Mouse (Mus musculus): Measurements from ENCODE around the gene Acy3. TPM values are rescaled to one million over a fixed set of nuclear protein-coding genes. Genes with fewer than 3 reads are reported as not detected.

The Acy3 gene
- total and polyA plus RNA-seq, 3 experiments = 0.25 to 0.83 TPM; not detected in 1

DNA sequence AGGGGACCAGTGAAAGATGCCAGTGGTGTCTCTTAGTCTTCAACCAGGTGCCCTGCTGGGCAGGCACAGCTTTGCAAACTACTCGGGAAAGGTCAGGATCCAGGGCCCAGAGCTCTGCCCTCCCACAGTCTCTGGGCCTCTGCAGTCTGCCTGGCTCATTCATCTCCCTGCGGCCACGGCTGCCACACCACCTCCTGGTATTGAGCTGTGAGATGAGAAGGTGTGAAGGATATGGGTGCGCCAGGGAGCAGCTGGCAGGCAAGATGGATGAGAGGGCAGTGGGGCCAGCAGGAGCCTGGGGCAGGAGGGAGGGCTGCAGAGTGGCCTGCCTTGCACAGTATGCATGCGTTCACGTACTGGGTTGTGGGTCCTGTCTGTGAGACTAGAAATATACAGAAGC, 4.4 kb downstream of the Acy3 start:
- Histone ChIP-seq H3K36me3 (replicated peaks in 1 of 2; ENCODE audit: control insufficient read depth in 1 of 2, insufficient read depth in 1 of 2, low read length in 1 of 2) (no peaks in the 10 kb centered on the region), H3K4me3 (replicated peaks in 1 of 3; ENCODE audit: low read depth in 2 of 3, low read length in 2 of 3, poor library complexity in 1 of 3) (no peak overlapping the region), H3K9me3 (replicated peaks; ENCODE audit: low read length) (peaks cover 7% of the 10 kb centered on the region), H3K27ac (ENCODE audit: insufficient read depth, low read depth) (no peak overlapping the region), H3K9ac (ENCODE audit: insufficient read depth, low read depth) (no peak overlapping the region), H3K27me3 (replicated peaks) (peaks cover 53% of the 10 kb centered on the region), H3K4me2 (ENCODE audit: insufficient read depth, low read depth, poor library complexity, severe bottlenecking) (no peak overlapping the region), H3K4me1 (ENCODE audit: control insufficient read depth in 1 of 2, insufficient read depth in 2 of 2) (peaks cover 0 to 6% of the 10 kb centered on the region in 2 experiments; a peak in 2 of 4 replicates), H3K79me2 (replicated peaks; ENCODE audit: control insufficient read depth, extremely low read depth, insufficient read depth, poor library complexity, severe bottlenecking) (no peaks in the 10 kb centered on the region)
- no peak for TF ChIP-seq SIN3A (IDR thresholded peaks at IDR 0.05; ENCODE audit: low read length)
- no peak for TF ChIP-seq UBTF (IDR thresholded peaks at IDR 0.05; ENCODE audit: low read depth, low read length)
- TF ChIP-seq MAFK (IDR thresholded peaks at IDR 0.05; ENCODE audit: insufficient replicate concordance, low read length) = no peak
- TF ChIP-seq ETS1 (conservative IDR thresholded peaks at IDR 0.05; ENCODE audit: low read depth, low read length) = no peak
- TF ChIP-seq ZNF384 (IDR thresholded peaks at IDR 0.05; ENCODE audit: low read depth, low read length) = no peak
- no peak for TF ChIP-seq NELFE (IDR thresholded peaks at IDR 0.05; ENCODE audit: low read depth, low read length)
- TF ChIP-seq BHLHE40 (IDR thresholded peaks at IDR 0.05; ENCODE audit: low read depth, low read length) = no peak
- no peak for TF ChIP-seq E2F4 (IDR thresholded peaks at IDR 0.05; ENCODE audit: insufficient replicate concordance, low read depth, low read length)
- dilution Hi-C loops (cut with MboI; ENCODE audit: extremely low pct_ligation_motif_present, extremely low pct_unique_long_range_greater_than_20kb, low sequenced_read_pairs) = no loop called here
- in situ Hi-C loops (cut with MboI; ENCODE audit: low pct_ligation_motif_present, low pct_unique_long_range_greater_than_20kb, low sequenced_read_pairs) = no loop called here
- no peak for DNase-seq (ENCODE audit: extremely low read depth)

DNA sequence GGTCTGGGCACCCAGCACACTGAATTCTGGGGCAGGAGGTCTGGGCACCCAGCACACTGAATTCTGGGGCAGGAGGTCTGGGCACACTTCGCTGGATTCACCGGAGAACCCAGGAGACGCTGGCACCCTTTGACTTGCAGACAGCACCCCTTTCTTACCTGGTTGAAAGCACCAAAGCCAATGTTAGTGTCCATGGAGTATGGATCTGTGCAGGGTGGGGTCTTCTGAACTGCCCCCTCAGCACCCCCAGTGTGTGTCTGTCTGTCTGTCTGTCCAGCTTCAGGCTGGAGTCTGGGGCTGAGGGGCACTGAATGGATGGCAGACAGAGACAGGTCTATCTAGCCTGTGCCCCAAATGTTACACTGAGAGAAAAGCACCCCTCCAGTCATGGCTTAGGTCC, 5.2 kb downstream of the Acy3 start:
- TF ChIP-seq JUN (IDR thresholded peaks at IDR 0.05; ENCODE audit: insufficient read depth, low read depth, low read length) = no peak
- no peak for TF ChIP-seq POLR2AphosphoS2 (IDR thresholded peaks at IDR 0.05; ENCODE audit: low read depth, low read length)
- no peak for TF ChIP-seq ZNF384 (IDR thresholded peaks at IDR 0.05; ENCODE audit: low read depth, low read length)
- TF ChIP-seq ZC3H11A (IDR thresholded peaks at IDR 0.05; ENCODE audit: low read depth, low read length) = no peak
- TF ChIP-seq MAX (IDR thresholded peaks at IDR 0.05; ENCODE audit: low read length) = no peak
- TF ChIP-seq SIN3A (IDR thresholded peaks at IDR 0.05; ENCODE audit: low read length) = no peak
- no peak for TF ChIP-seq TBP (conservative IDR thresholded peaks at IDR 0.05; ENCODE audit: low read depth, low read length)
- Histone ChIP-seq H3K4me2 (ENCODE audit: insufficient read depth, low read depth, poor library complexity, severe bottlenecking) (no peak overlapping the region), H3K9ac (ENCODE audit: insufficient read depth, low read depth) (no peak overlapping the region), H3K9me3 (replicated peaks; ENCODE audit: low read length) (peaks cover 7% of the 10 kb centered on the region), H3K27me3 (replicated peaks) (peaks cover 59% of the 10 kb centered on the region), H3K27ac (ENCODE audit: insufficient read depth, low read depth) (no peak overlapping the region), H3K4me3 (replicated peaks in 1 of 3; ENCODE audit: low read depth in 2 of 3, low read length in 2 of 3, poor library complexity in 1 of 3) (no peak overlapping the region), H3K79me2 (replicated peaks; ENCODE audit: control insufficient read depth, extremely low read depth, insufficient read depth, poor library complexity, severe bottlenecking) (no peaks in the 10 kb centered on the region), H3K4me1 (ENCODE audit: control insufficient read depth in 1 of 2, insufficient read depth in 2 of 2) (peaks cover 0 to 3% of the 10 kb centered on the region in 2 experiments; a peak in 2 of 4 replicates), H3K36me3 (replicated peaks in 1 of 2; ENCODE audit: control insufficient read depth in 1 of 2, insufficient read depth in 1 of 2, low read length in 1 of 2) (no peaks in the 10 kb centered on the region)
- in situ Hi-C loops (cut with MboI; ENCODE audit: low pct_ligation_motif_present, low pct_unique_long_range_greater_than_20kb, low sequenced_read_pairs) = no loop called here
- dilution Hi-C loops (cut with MboI; ENCODE audit: extremely low pct_ligation_motif_present, extremely low pct_unique_long_range_greater_than_20kb, low sequenced_read_pairs) = no loop called here
- no peak for DNase-seq (ENCODE audit: extremely low read depth)

DNA sequence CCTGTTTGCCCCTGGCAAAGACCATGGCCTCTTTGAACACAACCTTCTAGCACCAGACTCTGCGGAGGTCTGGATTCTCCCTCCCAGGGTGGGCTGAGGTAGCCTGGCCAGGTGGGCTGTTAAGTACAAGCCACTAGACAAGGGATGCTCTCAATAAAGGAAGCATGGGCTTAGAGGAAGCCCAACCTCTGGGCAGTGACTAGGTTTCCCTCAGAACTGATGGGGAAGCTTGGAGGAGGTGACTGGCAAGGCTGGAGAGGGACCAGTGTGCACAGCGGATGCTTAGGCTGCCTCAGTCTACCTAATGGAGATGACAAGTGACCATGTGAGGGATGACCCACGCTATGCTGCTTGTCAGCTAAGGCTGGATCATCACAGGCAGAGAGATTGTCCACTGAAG, 5.6 kb downstream of the Acy3 start:
- Histone ChIP-seq H3K4me3 (replicated peaks in 1 of 3; ENCODE audit: low read depth in 2 of 3, low read length in 2 of 3, poor library complexity in 1 of 3) (no peak overlapping the region), H3K36me3 (replicated peaks in 1 of 2; ENCODE audit: control insufficient read depth in 1 of 2, insufficient read depth in 1 of 2, low read length in 1 of 2) (no peaks in the 10 kb centered on the region), H3K4me1 (ENCODE audit: control insufficient read depth in 1 of 2, insufficient read depth in 2 of 2) (no peaks in the 10 kb centered on the region), H3K4me2 (ENCODE audit: insufficient read depth, low read depth, poor library complexity, severe bottlenecking) (no peak overlapping the region), H3K9me3 (replicated peaks; ENCODE audit: low read length) (peaks cover 7% of the 10 kb centered on the region), H3K27me3 (replicated peaks) (peaks cover 56% of the 10 kb centered on the region), H3K9ac (ENCODE audit: insufficient read depth, low read depth) (no peak overlapping the region), H3K27ac (ENCODE audit: insufficient read depth, low read depth) (no peak overlapping the region), H3K79me2 (replicated peaks; ENCODE audit: control insufficient read depth, extremely low read depth, insufficient read depth, poor library complexity, severe bottlenecking) (no peaks in the 10 kb centered on the region)
- in situ Hi-C loops (cut with MboI; ENCODE audit: low pct_ligation_motif_present, low pct_unique_long_range_greater_than_20kb, low sequenced_read_pairs) (no loop called here), dilution Hi-C loops (cut with MboI; ENCODE audit: extremely low pct_ligation_motif_present, extremely low pct_unique_long_range_greater_than_20kb, low sequenced_read_pairs) (no loop called here)
- TF ChIP-seq SIN3A (IDR thresholded peaks at IDR 0.05; ENCODE audit: low read length) = no peak
- no peak for TF ChIP-seq MAFK (IDR thresholded peaks at IDR 0.05; ENCODE audit: insufficient replicate concordance, low read length)
- no peak for TF ChIP-seq NELFE (IDR thresholded peaks at IDR 0.05; ENCODE audit: low read depth, low read length)
- TF ChIP-seq CTCF (conservative IDR thresholded peaks at IDR 0.05 in 1 of 2, IDR thresholded peaks at IDR 0.05 in 1 of 2; ENCODE audit: low read depth in 2 of 2, low read length in 2 of 2) = no peak
- no peak for TF ChIP-seq CHD1 (IDR thresholded peaks at IDR 0.05; ENCODE audit: low read depth, low read length)
- no peak for TF ChIP-seq USF1 (IDR thresholded peaks at IDR 0.05; ENCODE audit: low read depth, low read length)
- TF ChIP-seq MXI1 (IDR thresholded peaks at IDR 0.05; ENCODE audit: low read depth, low read length) = no peak
- no peak for TF ChIP-seq MEF2A (IDR thresholded peaks at IDR 0.05; ENCODE audit: borderline replicate concordance, low read depth, low read length)
- TF ChIP-seq UBTF (IDR thresholded peaks at IDR 0.05; ENCODE audit: low read depth, low read length) = no peak
- TF ChIP-seq BHLHE40 (IDR thresholded peaks at IDR 0.05; ENCODE audit: low read depth, low read length) = no peak
- TF ChIP-seq E2F4 (IDR thresholded peaks at IDR 0.05; ENCODE audit: insufficient replicate concordance, low read depth, low read length) = no peak
- no peak for TF ChIP-seq ZKSCAN1 (IDR thresholded peaks at IDR 0.05; ENCODE audit: borderline replicate concordance, low read depth, low read length)
- TF ChIP-seq POLR2AphosphoS2 (IDR thresholded peaks at IDR 0.05; ENCODE audit: low read depth, low read length) = no peak
- no peak for TF ChIP-seq ZNF384 (IDR thresholded peaks at IDR 0.05; ENCODE audit: low read depth, low read length)
- no peak for TF ChIP-seq RAD21 (IDR thresholded peaks at IDR 0.05; ENCODE audit: low read depth, low read length)
- TF ChIP-seq MAZ (IDR thresholded peaks at IDR 0.05; ENCODE audit: low read depth, low read length) = no peak
- no peak for TF ChIP-seq TBP (conservative IDR thresholded peaks at IDR 0.05; ENCODE audit: low read depth, low read length)
- no peak for TF ChIP-seq ETS1 (conservative IDR thresholded peaks at IDR 0.05; ENCODE audit: low read depth, low read length)
- no peak for DNase-seq (ENCODE audit: extremely low read depth)

Measured in CH12.LX (cell line).